Mouse (Mus musculus) heart, embryonic 10.5 days (tissue): ENCODE measurements at regions not wholly inside any gene's neighbourhood (a gene's known extent, or its start where the extent isn't known, plus 50 kb on each side); places are given as distances from the start of the nearest gene placed in this dataset.

Experiments used
- DNase-seq: peaks from one replicate; pipeline ENCODE4 v3.0.0-alpha.2; 2017; ENCODE audit warnings: low spot score
- H3K27ac ChIP-seq: fragments of 300-500 bp; sonication (generic); 2 replicates; pipeline ENCODE4 v1.5.1; 2016; ENCODE audit warnings: mild to moderate bottlenecking
- H3K27me3 ChIP-seq: fragments of 300-500 bp; sonication (generic); 2 replicates; pipeline ENCODE4 v1.6.1; 2016; ENCODE audit warnings: mild to moderate bottlenecking; ENCODE audit not compliant: poor library complexity, insufficient read depth, severe bottlenecking
- H3K36me3 ChIP-seq: fragments of 300-500 bp; sonication (generic); 2 replicates; pipeline ENCODE4 v1.6.1; 2016; ENCODE audit warnings: mild to moderate bottlenecking, moderate library complexity
- H3K4me1 ChIP-seq: fragments of 300-500 bp; sonication (generic); 2 replicates; pipeline ENCODE4 v1.6.1; 2016; ENCODE audit warnings: mild to moderate bottlenecking
- H3K4me3 ChIP-seq: fragments of 300-500 bp; sonication (generic); 2 replicates; pipeline ENCODE4 v1.5.1; 2016; ENCODE audit warnings: mild to moderate bottlenecking, moderate library complexity
- H3K9me3 ChIP-seq: fragments of 300-500 bp; sonication (generic); 2 replicates; pipeline ENCODE4 v1.6.1; 2016; ENCODE audit warnings: mild to moderate bottlenecking, moderate library complexity
- WGBS: fragments of 180-500 bp; shearing (Covaris S2); methylation state at CpG from one replicate; pipeline ENCODE4 v1.1.7; 2016; 5-methylcytosine and 5-hydroxymethylcytosine counted together

GRCm38 (mm10) chr8:92488526-92489159 lies 131.2 kb downstream of the Irx5 start:
- Histone ChIP-seq H3K36me3 (no peaks in the 10 kb centered on the region), H3K27ac (no peak overlapping the region), H3K4me3 (no peak overlapping the region), H3K4me1 (peaks cover under 1% of the 10 kb centered on the region; the same call in 1 of the 2 replicates), H3K27me3 (peaks cover 5% of the 10 kb centered on the region; the same call in 1 of the 2 replicates), H3K9me3 (no peaks in the 10 kb centered on the region)
- DNase-seq = no peak
- 83% methylated on average over 8 of the region's 8 CpGs for WGBS

GRCm38 (mm10) chr8:92491533-92491932 lies 134.1 kb downstream of the Irx5 start:
- DNase-seq = no peak
- H3K27ac ChIP-seq = no peak overlapping the region
- 74% methylated on average over 5 of the region's 5 CpGs for WGBS

GRCm38 (mm10) chr8:92493403-92493802 lies 136.0 kb downstream of the Irx5 start:
- Histone ChIP-seq H3K9me3 (no peaks in the 10 kb centered on the region), H3K36me3 (no peaks in the 10 kb centered on the region), H3K4me3 (no peak overlapping the region), H3K27me3 (peaks cover 8% of the 10 kb centered on the region; the same call in 1 of the 2 replicates), H3K27ac (no peak overlapping the region), H3K4me1 (no peaks in the 10 kb centered on the region)
- no peak for DNase-seq
- 54% methylated on average over 4 of the region's 4 CpGs for WGBS

More at GRCm38 (mm10) chr8:92491533-92491932, 134.1 kb downstream of the Irx5 start:
- no peaks in the 10 kb centered on the region for H3K36me3 ChIP-seq
- H3K4me1 ChIP-seq = no peaks in the 10 kb centered on the region
- H3K9me3 ChIP-seq = no peaks in the 10 kb centered on the region
- peaks cover 9% of the 10 kb centered on the region; the same call in 1 of the 2 replicates for H3K27me3 ChIP-seq
- H3K4me3 ChIP-seq = no peak overlapping the region

- WGBS = 56% methylated on average over 7 of the region's 7 CpGs
- Histone ChIP-seq H3K36me3 (no peaks in the 10 kb centered on the region), H3K4me3 (no peak overlapping the region), H3K27ac (peak overlapping the region; percentile 19; the same call in 1 of the 2 replicates), H3K9me3 (no peaks in the 10 kb centered on the region), H3K4me1 (peaks cover 8% of the 10 kb centered on the region; the same call in 1 of the 2 replicates), H3K27me3 (no peaks in the 10 kb centered on the region)
- no peak for DNase-seq
Measured at GRCm38 (mm10) chr8:92505552-92506281, 148.3 kb downstream of the Irx5 start.

- WGBS = 85% methylated on average over 5 of the region's 5 CpGs
- H3K27ac ChIP-seq = no peak overlapping the region
- no peaks in the 10 kb centered on the region for H3K36me3 ChIP-seq
- H3K9me3 ChIP-seq = no peaks in the 10 kb centered on the region
- H3K4me3 ChIP-seq = no peak overlapping the region
- no peaks in the 10 kb centered on the region for H3K27me3 ChIP-seq
- no peak for DNase-seq
- H3K4me1 ChIP-seq = peaks cover 8% of the 10 kb centered on the region; the same call in 1 of the 2 replicates
Measured at GRCm38 (mm10) chr8:92506436-92506835, 149.0 kb downstream of the Irx5 start.

GRCm38 (mm10) chr8:92506906-92507305 lies 149.5 kb downstream of the Irx5 start:
- Histone ChIP-seq H3K27me3 (no peaks in the 10 kb centered on the region), H3K27ac (no peak overlapping the region), H3K4me1 (peaks cover 8% of the 10 kb centered on the region; the same call in 1 of the 2 replicates), H3K36me3 (no peaks in the 10 kb centered on the region), H3K4me3 (no peak overlapping the region), H3K9me3 (no peaks in the 10 kb centered on the region)
- DNase-seq = no peak
- WGBS = 76% methylated on average over 5 of the region's 5 CpGs

- H3K4me3 ChIP-seq = no peak overlapping the region
- no peak for DNase-seq
- H3K4me1 ChIP-seq = no peaks in the 10 kb centered on the region
- H3K9me3 ChIP-seq = 0 out of 2 replicates have a peak, but pooled peaks cover 4% of the 10 kb centered on the region
- H3K27ac ChIP-seq = no peak overlapping the region
- H3K27me3 ChIP-seq = no peaks in the 10 kb centered on the region
- no peaks in the 10 kb centered on the region for H3K36me3 ChIP-seq
- WGBS = 71% methylated on average over 2 of the region's 2 CpGs
Measured at GRCm38 (mm10) chr8:92515385-92515784, 158.0 kb downstream of the Irx5 start.

- 83% methylated on average over 8 of the region's 8 CpGs for WGBS
- no peaks in the 10 kb centered on the region for H3K4me1 ChIP-seq
- H3K27ac ChIP-seq = peak overlapping the region; percentile 8; the same call in 1 of the 2 replicates
- no peak overlapping the region for H3K4me3 ChIP-seq
- H3K27me3 ChIP-seq = no peaks in the 10 kb centered on the region
- no peaks in the 10 kb centered on the region for H3K36me3 ChIP-seq
- 0 out of 2 replicates have a peak, but pooled peaks cover 4% of the 10 kb centered on the region for H3K9me3 ChIP-seq
- no peak for DNase-seq
Measured at GRCm38 (mm10) chr8:92518031-92518430, 156.1 kb upstream of the Irx6 start.

- DNase-seq = no peak
- 84% methylated on average over 3 of the region's 3 CpGs for WGBS
- H3K4me3 ChIP-seq = no peak overlapping the region
Measured at GRCm38 (mm10) chr8:92518486-92518885, 155.6 kb upstream of the Irx6 start.

GRCm38 (mm10) chr8:92522519-92522918 lies 151.6 kb upstream of the Irx6 start:
- Histone ChIP-seq H3K4me1 (no peaks in the 10 kb centered on the region), H3K27me3 (no peaks in the 10 kb centered on the region), H3K9me3 (0 out of 2 replicates have a peak, but pooled peaks cover 4% of the 10 kb centered on the region), H3K36me3 (no peaks in the 10 kb centered on the region), H3K27ac (no peak overlapping the region), H3K4me3 (no peak overlapping the region)
- 81% methylated on average over 6 of the region's 6 CpGs for WGBS
- DNase-seq = no peak

More at GRCm38 (mm10) chr8:92518486-92518885, 155.6 kb upstream of the Irx6 start:
- Histone ChIP-seq H3K36me3 (no peaks in the 10 kb centered on the region), H3K9me3 (0 out of 2 replicates have a peak, but pooled peaks cover 4% of the 10 kb centered on the region), H3K27ac (peak overlapping the region; percentile 8; the same call in 1 of the 2 replicates), H3K27me3 (no peaks in the 10 kb centered on the region), H3K4me1 (no peaks in the 10 kb centered on the region)

GRCm38 (mm10) chr8:92529756-92530155 lies 144.3 kb upstream of the Irx6 start:
- no peaks in the 10 kb centered on the region for H3K36me3 ChIP-seq
- H3K9me3 ChIP-seq = no peaks in the 10 kb centered on the region
- no peaks in the 10 kb centered on the region for H3K4me1 ChIP-seq
- no peak overlapping the region for H3K4me3 ChIP-seq
- 72% methylated on average over 11 of the region's 11 CpGs for WGBS
- no peak overlapping the region for H3K27ac ChIP-seq
- H3K27me3 ChIP-seq = no peaks in the 10 kb centered on the region
- DNase-seq = no peak

- Histone ChIP-seq H3K9me3 (no peaks in the 10 kb centered on the region), H3K4me3 (no peak overlapping the region), H3K4me1 (no peaks in the 10 kb centered on the region), H3K27ac (no peak overlapping the region), H3K36me3 (no peaks in the 10 kb centered on the region), H3K27me3 (peaks cover 4% of the 10 kb centered on the region; the same call in 1 of the 2 replicates)
- no peak for DNase-seq
- WGBS = 41% methylated on average over 2 of the region's 2 CpGs
Measured at GRCm38 (mm10) chr8:92540636-92541035, 133.5 kb upstream of the Irx6 start.
